Mouse (Mus musculus) brain, adult 2 months (tissue): ENCODE data around the gene Gm20894.
"Not testable (repeated sequence)": the region's sequence is repeated elsewhere in the genome, so short reads cannot be mapped to it uniquely, and the experiment has no call there.

Experiments
- DNase-seq: peaks from one replicate; pipeline ENCODE4 v3.0.0; 2011; ENCODE audit warnings: low read depth, low spot score

Gm20894 gene

DNA sequence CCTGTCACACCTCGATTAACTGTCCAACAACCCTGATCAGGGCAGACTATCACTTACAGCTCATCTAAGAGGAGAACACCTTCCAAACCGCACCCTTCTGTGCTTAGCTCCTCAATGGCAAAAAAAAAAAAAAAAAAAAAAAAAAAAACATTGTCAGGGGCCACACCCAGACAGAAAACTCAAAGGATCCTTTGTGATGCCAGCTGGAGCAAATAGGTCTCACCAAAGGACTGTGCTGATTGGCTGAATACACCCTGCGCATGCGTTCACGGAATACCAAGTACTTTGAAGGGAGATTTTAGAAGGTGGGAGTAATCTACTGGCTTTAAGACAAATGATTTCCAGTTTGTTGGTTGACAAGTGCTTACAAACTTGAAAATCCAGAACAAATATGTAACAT lies at the start of gene Gm20894:
Gm20894 (minus strand) TSS at position 101 of the 400 bp plus-strand sequence.
- DNase-seq = not testable (repeated sequence)
